Mouse (Mus musculus) heart, embryonic 11.5 days (tissue): ENCODE measurements at regions not wholly inside any gene's neighbourhood (a gene's known extent, or its start where the extent isn't known, plus 50 kb on each side); places are given as distances from the start of the nearest gene placed in this dataset.

ENCODE experiments used
- ATAC-seq: fragments of 200-750 bp; cut with Nextera tagmentation; replicated peaks from 2 replicates; pipeline ENCODE4 v1.8.0; 2017; ENCODE audit warnings: moderate library complexity; ENCODE audit not compliant: insufficient number of reproducible peaks, low FRiP score, low TSS enrichment
- H3K27ac ChIP-seq: fragments of 300-500 bp; sonication (generic); 2 replicates; pipeline ENCODE4 v1.5.1; 2014; ENCODE audit warnings: mild to moderate bottlenecking, low read depth, low read length
- H3K27me3 ChIP-seq: fragments of 300-500 bp; sonication (generic); 2 replicates; pipeline ENCODE4 v1.6.1; 2014; ENCODE audit warnings: mild to moderate bottlenecking, low read length, mixed read lengths; ENCODE audit not compliant: control insufficient read depth, insufficient read depth
- H3K36me3 ChIP-seq: fragments of 300-500 bp; sonication (generic); 2 replicates; pipeline ENCODE4 v1.6.1; 2014; ENCODE audit warnings: mild to moderate bottlenecking, low read length, moderate library complexity, mixed read lengths; ENCODE audit not compliant: control insufficient read depth, insufficient read depth
- H3K4me1 ChIP-seq: fragments of 300-500 bp; sonication (generic); 2 replicates; pipeline ENCODE4 v1.6.1; 2014; ENCODE audit warnings: low read length; ENCODE audit not compliant: control insufficient read depth, insufficient read depth
- H3K4me2 ChIP-seq: fragments of 300-500 bp; sonication (generic); 2 replicates; pipeline ENCODE4 v1.6.1; 2014; ENCODE audit warnings: mild to moderate bottlenecking, moderate library complexity
- H3K4me3 ChIP-seq: fragments of 300-500 bp; sonication (generic); 2 replicates; pipeline ENCODE4 v1.5.1; 2014; ENCODE audit warnings: low read depth, low read length
- H3K9ac ChIP-seq: fragments of 300-500 bp; sonication (generic); 2 replicates; pipeline ENCODE4 v1.6.1; 2014; ENCODE audit warnings: mild to moderate bottlenecking, low read depth, low read length, moderate library complexity
- H3K9me3 ChIP-seq: fragments of 300-500 bp; sonication (generic); replicated peaks from 2 replicates; pipeline ENCODE4 v1.6.1; 2016; ENCODE audit warnings: low read length; ENCODE audit not compliant: control insufficient read depth
- WGBS: fragments of 180-500 bp; shearing (Covaris S2); extraction: QIAGEN DNeasy Blood & Tissue Kit; methylation state at CpG from one replicate; pipeline ENCODE4 v1.1.7; 2014; ENCODE audit not compliant: insufficient replicate concordance; 5-methylcytosine and 5-hydroxymethylcytosine counted together

GRCm38 (mm10) chr16:86346916-86347315 lies 445.3 kb upstream of the Adamts5 start:
- no peak overlapping the region for H3K27ac ChIP-seq
- H3K9me3 ChIP-seq, result no peaks in the 10 kb centered on the region
- no peaks in the 10 kb centered on the region for H3K27me3 ChIP-seq
- no peak overlapping the region for H3K4me2 ChIP-seq
- H3K36me3 ChIP-seq, result no peaks in the 10 kb centered on the region
- WGBS, result 55% methylated on average over 3 of the region's 3 CpGs
- no peak overlapping the region for H3K9ac ChIP-seq
- no peak overlapping the region for H3K4me3 ChIP-seq
- no peak for ATAC-seq
- H3K4me1 ChIP-seq, result no peaks in the 10 kb centered on the region

GRCm38 (mm10) chr16:86340311-86340710 lies 438.7 kb upstream of the Adamts5 start:
- no peak; the same call in 1 of the 2 replicates for ATAC-seq
- Histone ChIP-seq H3K9me3 (no peaks in the 10 kb centered on the region), H3K27me3 (no peaks in the 10 kb centered on the region), H3K4me3 (no peak overlapping the region), H3K27ac (no peak overlapping the region), H3K4me1 (no peaks in the 10 kb centered on the region), H3K9ac (no peak overlapping the region), H3K36me3 (no peaks in the 10 kb centered on the region), H3K4me2 (no peak overlapping the region)
- WGBS, result 62% methylated on average over 2 of the region's 2 CpGs

GRCm38 (mm10) chr16:86325406-86325805 lies 423.8 kb upstream of the Adamts5 start:
- Histone ChIP-seq H3K9me3 (no peaks in the 10 kb centered on the region), H3K9ac (no peak overlapping the region), H3K4me3 (no peak overlapping the region), H3K4me1 (no peaks in the 10 kb centered on the region), H3K27ac (no peak overlapping the region), H3K4me2 (no peak overlapping the region), H3K36me3 (no peaks in the 10 kb centered on the region), H3K27me3 (no peaks in the 10 kb centered on the region)
- no peak for ATAC-seq
- 78% methylated on average over 2 of the region's 2 CpGs for WGBS

GRCm38 (mm10) chr16:86318898-86319297 lies 417.3 kb upstream of the Adamts5 start:
- Histone ChIP-seq H3K4me2 (no peak overlapping the region), H3K27ac (no peak overlapping the region), H3K27me3 (no peaks in the 10 kb centered on the region), H3K36me3 (no peaks in the 10 kb centered on the region), H3K4me1 (no peaks in the 10 kb centered on the region), H3K4me3 (no peak overlapping the region), H3K9me3 (no peaks in the 10 kb centered on the region), H3K9ac (no peak overlapping the region)
- no peak for ATAC-seq
- WGBS, result 79% methylated on average over 2 of the region's 2 CpGs

DNA sequence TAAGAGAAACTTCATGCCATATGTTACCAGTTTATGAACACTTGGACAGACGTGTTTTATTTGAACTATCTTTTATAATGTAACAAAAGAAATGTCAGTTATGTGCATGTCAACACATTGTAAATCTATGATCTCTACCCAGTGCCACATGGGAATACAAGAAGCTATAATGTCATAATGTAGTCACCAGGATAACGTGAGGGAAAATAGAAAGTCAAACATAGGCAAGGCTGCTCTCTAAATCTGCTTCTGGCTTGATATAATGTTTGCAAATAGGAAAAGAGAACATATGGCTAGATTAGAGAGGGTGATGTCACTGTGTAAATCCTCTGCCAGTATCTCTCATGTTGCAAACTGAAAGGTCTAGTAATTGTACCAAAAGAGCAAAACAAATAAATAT lies 408.1 kb upstream of the Adamts5 start:
- Histone ChIP-seq H3K36me3 (no peaks in the 10 kb centered on the region), H3K9me3 (no peaks in the 10 kb centered on the region), H3K27me3 (no peaks in the 10 kb centered on the region), H3K27ac (no peak overlapping the region), H3K4me1 (no peaks in the 10 kb centered on the region), H3K4me3 (no peak overlapping the region), H3K9ac (no peak overlapping the region), H3K4me2 (no peak overlapping the region)
- ATAC-seq, result no peak
- WGBS, result 60% methylated on average over 2 of the region's 2 CpGs

DNA sequence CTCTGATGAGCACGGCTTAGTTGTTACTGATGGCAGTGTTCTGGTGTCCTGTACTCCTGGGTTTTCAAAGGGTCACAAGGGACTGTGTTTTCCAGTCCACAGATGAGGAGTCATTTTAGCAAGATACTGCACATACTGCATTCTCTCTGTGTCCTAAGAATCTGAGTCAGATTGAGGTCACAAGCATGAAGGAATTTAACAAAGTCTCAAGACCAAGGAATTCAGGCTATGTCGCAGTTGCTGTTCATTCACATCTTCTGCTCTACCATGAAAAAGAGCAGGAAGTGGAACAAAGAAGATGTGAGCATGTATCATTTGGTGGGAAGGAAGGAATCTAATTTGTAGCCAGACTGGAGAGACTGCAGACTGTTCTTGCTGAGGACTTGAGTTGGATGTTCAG lies 402.2 kb upstream of the Adamts5 start:
- 78% methylated on average over 2 of the region's 2 CpGs for WGBS
- no peaks in the 10 kb centered on the region for H3K4me1 ChIP-seq
- no peaks in the 10 kb centered on the region for H3K9me3 ChIP-seq
- H3K9ac ChIP-seq, result no peak overlapping the region
- H3K4me3 ChIP-seq, result no peak overlapping the region
- no peak overlapping the region for H3K27ac ChIP-seq
- no peaks in the 10 kb centered on the region for H3K27me3 ChIP-seq
- no peak overlapping the region for H3K4me2 ChIP-seq
- H3K36me3 ChIP-seq, result no peaks in the 10 kb centered on the region
- no peak for ATAC-seq

- H3K36me3 ChIP-seq, result no peaks in the 10 kb centered on the region
- no peaks in the 10 kb centered on the region for H3K9me3 ChIP-seq
- H3K9ac ChIP-seq, result no peak overlapping the region
- H3K4me1 ChIP-seq, result no peaks in the 10 kb centered on the region
- no peak overlapping the region for H3K4me3 ChIP-seq
- no peak for ATAC-seq
- H3K27ac ChIP-seq, result no peak overlapping the region
- no peak overlapping the region for H3K4me2 ChIP-seq
- 52% methylated on average over 3 of the region's 3 CpGs for WGBS
- no peaks in the 10 kb centered on the region for H3K27me3 ChIP-seq
Measured at GRCm38 (mm10) chr16:86302451-86303145, 401.0 kb upstream of the Adamts5 start.

DNA sequence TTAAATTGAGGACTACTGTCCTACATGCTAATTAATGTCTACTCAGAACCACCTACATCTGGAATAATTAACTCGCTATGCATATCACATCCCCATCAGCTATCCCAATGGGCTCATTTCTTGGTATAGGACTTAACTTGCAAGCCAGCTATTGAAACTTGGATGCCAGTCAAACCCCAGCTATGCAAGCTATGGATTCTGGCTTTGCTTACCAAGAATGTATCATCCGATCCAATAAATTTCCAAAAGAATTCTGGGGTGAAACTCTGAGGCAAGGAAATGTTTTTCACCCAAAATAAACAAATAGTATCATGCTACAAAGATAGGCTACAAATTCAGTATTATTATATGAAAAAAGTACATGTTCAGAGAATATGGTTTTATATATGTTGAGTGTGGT lies 392.8 kb upstream of the Adamts5 start:
- H3K9me3 ChIP-seq, result no peaks in the 10 kb centered on the region
- H3K4me3 ChIP-seq, result no peak overlapping the region
- H3K27me3 ChIP-seq, result no peaks in the 10 kb centered on the region
- no peak overlapping the region for H3K4me2 ChIP-seq
- WGBS, result 77% methylated on average over 2 of the region's 2 CpGs
- no peak overlapping the region for H3K27ac ChIP-seq
- no peaks in the 10 kb centered on the region for H3K4me1 ChIP-seq
- ATAC-seq, result no peak
- H3K9ac ChIP-seq, result no peak overlapping the region
- no peaks in the 10 kb centered on the region for H3K36me3 ChIP-seq

- Histone ChIP-seq H3K36me3 (no peaks in the 10 kb centered on the region), H3K27me3 (no peaks in the 10 kb centered on the region), H3K4me1 (no peaks in the 10 kb centered on the region), H3K9me3 (no peaks in the 10 kb centered on the region), H3K27ac (no peak overlapping the region), H3K4me2 (no peak overlapping the region), H3K4me3 (no peak overlapping the region), H3K9ac (no peak overlapping the region)
- 89% methylated on average over 2 of the region's 2 CpGs for WGBS
- no peak for ATAC-seq
Measured at GRCm38 (mm10) chr16:86281326-86281725, 379.7 kb upstream of the Adamts5 start.
